Mouse (Mus musculus) left cerebral cortex, adult 2 months (tissue): ENCODE data around the gene Btnl9. TPM values are rescaled to one million over a fixed set of nuclear protein-coding genes. Genes with fewer than 3 reads are reported as not detected.

Experiments used
- DNase-seq, 2 experiments: peaks; one replicate each; pipeline ENCODE4 v3.0.0; 2021 to 2022; ENCODE audit warnings: low spot score in 2 of 2, mixed read lengths in 1 of 2; ENCODE audit errors: extremely low spot score in 1 of 2
- H3K27ac ChIP-seq: fragments of 200-600 bp; 2 replicates; pipeline ENCODE4 v1.8.1; 2022
- H3K4me3 ChIP-seq: fragments of 200-600 bp; 2 replicates; pipeline ENCODE4 v1.8.1; 2022
- CTCF ChIP-seq: fragments of 200-600 bp; IDR thresholded peaks from 2 replicates; pipeline ENCODE4 v1.8.1; 2022; ENCODE audit warnings: antibody characterized with exemption, mild to moderate bottlenecking, moderate library complexity
- intact Hi-C: fragments of 180-260 bp; cut with DNase I; formaldehyde crosslinking; loops from one replicate; pipeline ENCODE4 v1.15.1; 2025
- total RNA-seq, 2 experiments: library from RNA; stranded (reverse); gene quantifications; 2 replicates each; pipeline ENCODE4 v1.2.3; 2021

The Btnl9 gene
- total RNA-seq, 2 experiments from 2014 or later = not detected

DNA sequence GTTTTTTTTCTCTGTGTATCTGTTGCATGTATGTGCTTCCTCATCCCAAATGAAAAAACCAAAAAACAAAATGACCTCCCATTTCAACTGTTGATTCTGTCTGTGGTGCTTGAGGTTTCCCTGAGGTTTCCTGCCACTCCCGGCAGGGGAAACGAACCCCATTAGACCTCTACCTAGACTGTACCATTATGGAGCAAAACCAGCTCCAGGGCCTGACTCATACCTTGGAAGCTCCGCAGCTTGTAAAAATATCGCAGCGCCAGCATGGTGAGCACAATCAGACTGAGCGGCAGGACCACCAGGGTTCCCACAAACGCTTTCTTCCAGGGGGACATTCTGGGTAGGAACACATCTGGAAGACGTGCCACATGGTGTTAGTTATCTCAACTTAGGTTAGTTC is 11.6 kb downstream of the Btnl9 start:
- no peak for DNase-seq
- no peak overlapping the region for H3K27ac ChIP-seq
- H3K4me3 ChIP-seq = no peak overlapping the region
- intact Hi-C loops = no loop called here
- TF ChIP-seq CTCF = no peak

GRCm38 (mm10) chr11:49170576-49170975 is 16.4 kb downstream of the Btnl9 start:
- intact Hi-C loops = no loop called here
- DNase-seq = no peak

DNA sequence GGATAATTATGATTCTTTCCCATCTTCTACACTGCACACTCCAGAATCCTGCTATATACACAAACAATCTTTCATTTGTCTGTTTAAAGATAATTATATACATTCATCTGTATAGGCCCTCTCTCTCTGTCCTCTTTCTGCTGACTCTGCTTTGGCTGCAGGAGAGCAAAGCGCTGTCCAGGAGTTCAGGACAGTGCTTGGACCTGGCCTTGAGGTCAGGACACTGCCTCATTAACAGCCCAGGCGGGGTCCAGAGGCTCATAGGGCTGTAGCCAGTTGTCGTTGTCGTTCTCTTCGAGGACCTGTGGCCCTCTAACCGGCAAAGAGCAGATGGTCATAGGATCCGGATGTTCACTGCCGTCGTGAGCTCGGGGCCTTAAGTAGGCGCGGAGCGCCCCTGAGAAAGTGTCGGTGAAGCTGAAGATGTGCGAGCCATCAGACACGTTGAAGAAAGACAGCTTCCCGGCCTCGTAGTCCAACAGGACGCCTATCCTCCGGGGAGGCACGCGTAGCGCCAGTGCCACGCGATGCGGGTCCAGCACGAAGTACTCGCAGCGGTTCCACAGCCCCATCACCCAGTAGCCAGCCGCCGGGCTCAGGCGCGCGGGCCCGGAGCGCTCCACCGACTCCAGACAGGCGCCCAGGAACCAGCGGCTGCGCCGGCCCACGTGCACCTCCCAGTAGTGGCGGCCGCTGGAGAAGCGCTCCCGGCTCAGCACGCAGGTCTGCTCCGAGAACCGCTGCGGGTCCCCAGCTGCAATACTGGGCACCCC is 17.9 kb downstream of the Btnl9 start:
- no peak for TF ChIP-seq CTCF
- Histone ChIP-seq H3K27ac (no peak overlapping the region), H3K4me3 (peak overlapping the region; percentile 34)
- intact Hi-C loops = no loop called here
- DNase-seq = peak; percentile 18 to 27

More at GRCm38 (mm10) chr11:49170576-49170975, 16.4 kb downstream of the Btnl9 start:
- H3K27ac ChIP-seq = no peak overlapping the region
- no peak for TF ChIP-seq CTCF
- no peak overlapping the region for H3K4me3 ChIP-seq

DNA sequence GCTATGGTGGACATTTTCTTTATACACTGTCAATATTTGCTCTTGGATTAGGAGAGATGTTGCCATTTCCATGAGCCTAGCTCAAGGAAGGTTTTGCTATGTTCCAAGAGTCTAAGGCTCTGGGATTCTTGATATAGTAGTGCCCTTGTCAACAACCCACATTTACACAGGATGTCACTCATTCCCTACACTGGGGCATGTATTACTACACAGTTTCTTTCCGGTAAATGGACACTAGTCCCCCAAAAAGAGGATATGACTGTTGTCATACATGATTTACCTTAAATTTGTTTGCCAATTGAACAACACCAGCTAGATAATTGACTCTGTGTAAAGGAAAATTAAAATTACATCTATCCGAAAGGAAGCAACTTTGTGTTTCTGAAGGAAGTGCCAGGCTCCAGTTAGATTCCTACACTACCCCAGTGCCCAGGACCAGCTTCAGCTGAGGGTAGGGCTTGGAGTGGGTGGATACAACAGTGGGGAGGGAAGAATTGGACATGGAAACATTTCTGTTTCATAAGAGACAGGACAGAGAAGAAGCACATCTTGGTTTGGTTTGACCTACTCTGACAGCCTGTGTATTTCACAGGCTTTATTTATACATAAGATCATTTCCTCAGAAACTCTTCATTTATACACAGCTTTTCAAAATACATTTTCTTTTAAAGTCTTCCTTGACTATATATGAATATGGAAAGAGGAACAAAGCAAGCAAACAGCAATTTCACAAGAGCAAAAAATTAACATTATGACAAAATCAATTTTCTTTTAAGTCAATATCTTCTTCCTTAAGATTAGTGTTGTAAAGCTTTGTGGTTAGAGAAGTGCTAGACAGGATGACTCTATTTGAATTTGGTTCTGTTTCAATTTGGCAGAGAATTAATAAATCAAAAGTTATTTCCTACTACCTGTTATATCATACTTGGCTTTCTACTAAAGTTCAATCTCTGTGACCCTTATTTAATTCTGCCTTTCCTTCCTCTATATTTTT is 29.8 kb downstream of the Btnl9 start:
- TF ChIP-seq CTCF = no peak

DNA sequence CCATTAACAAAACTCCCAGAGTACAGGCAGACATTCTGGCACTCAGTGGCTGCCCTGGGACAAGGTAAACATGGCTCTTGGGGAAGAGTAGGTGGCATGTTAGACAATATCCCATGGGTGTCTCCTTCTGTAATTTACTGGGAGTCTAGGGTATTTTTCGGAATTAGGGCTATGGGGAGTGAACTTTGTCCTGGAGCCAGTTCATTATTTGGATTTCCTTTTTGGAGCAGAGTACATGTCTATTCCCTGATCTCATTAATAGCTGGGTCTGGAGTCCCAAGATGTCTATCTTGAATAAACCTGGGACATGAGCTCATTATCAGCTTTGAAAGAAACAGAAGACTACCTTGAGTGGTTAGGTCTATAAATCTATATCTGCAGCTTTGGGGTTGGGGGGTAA is 32.9 kb downstream of the Btnl9 start, which contains the start of gene Olfr1394:
Gene Olfr1394, plus strand, starts transcription at position 301 of the 400 bp plus-strand sequence.
- no peak for DNase-seq
- Histone ChIP-seq H3K4me3 (no peak within 1 kb of the TSS), H3K27ac (no peak within 1 kb of the TSS)
- intact Hi-C loops = no loop called here
- no peak for TF ChIP-seq CTCF

More for the DNA sequence above, 29.8 kb downstream of the Btnl9 start:
- H3K4me3 ChIP-seq = no peak overlapping the region
- intact Hi-C loops = no loop called here
- H3K27ac ChIP-seq = no peak overlapping the region
- DNase-seq = no peak

DNA sequence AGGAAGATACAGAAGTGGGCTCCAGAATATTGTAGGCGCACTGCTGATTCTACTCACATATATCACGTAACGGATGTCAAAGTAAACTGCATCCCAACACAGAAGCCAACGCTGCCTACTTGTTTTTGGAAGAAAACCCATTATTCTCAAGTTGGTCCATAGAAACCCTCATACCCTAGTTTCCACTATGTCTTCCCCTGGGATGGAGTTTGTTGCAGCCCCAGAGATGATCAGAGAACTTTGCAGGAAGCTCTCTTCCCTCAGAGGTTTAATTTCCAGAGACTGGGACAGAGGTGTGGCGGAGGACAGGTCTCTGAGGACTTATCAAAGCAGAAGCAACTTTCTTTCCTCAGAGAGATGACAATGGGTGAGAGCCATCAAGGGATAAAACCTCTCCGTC is 45.0 kb downstream of the Btnl9 start, which contains the start of gene Olfr1395:
Gene Olfr1395, plus strand, starts transcription at position 301 of the 400 bp plus-strand sequence.
- no peak within 1 kb of the TSS for H3K27ac ChIP-seq
- no peak for TF ChIP-seq CTCF
- H3K4me3 ChIP-seq = no peak within 1 kb of the TSS
- DNase-seq = no peak
- intact Hi-C loops = no loop called here

DNA sequence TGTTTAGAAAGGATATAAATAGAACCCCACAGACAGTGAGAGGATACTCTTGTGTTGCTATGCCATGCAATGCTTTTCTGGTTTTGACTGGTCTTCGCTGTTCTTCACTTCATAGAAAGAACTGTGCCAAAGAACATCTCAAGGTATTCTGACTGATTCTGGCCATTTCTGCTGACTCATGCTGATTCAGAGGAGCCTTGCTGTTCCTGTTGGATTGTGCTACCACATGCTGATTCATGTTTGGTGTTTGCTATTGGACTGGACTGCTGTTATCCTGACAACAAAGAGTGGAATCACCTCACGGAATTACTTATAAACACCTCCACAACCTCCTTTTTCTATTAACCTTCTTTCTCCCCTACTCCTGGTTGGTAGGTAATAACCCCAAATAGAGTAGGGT is 62.8 kb downstream of the Btnl9 start:
- TF ChIP-seq CTCF = no peak
- Histone ChIP-seq H3K27ac (no peak overlapping the region), H3K4me3 (no peak overlapping the region)
- no peak for DNase-seq
- intact Hi-C loops = no loop called here

DNA sequence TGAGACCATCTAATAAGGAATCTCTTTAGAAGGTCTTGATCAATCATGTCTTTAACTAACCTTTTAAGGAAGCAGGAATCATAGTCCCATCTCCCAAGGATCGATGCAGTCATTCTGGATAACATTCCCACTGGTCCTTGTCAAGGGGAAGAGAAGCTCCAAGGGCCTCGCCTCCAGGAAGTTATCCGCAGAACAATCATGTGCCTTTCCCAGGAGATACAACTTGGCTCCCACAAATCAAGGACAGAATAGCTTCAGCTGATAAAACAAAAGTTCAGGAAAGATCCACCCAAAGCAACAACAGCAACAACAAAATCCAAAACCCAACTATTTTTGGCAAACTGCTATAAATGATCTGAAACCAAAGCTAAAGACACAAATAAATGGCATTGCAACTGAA is 67.3 kb downstream of the Btnl9 start:
- no peak for DNase-seq
- H3K4me3 ChIP-seq = no peak overlapping the region
- no peak for TF ChIP-seq CTCF
- intact Hi-C loops = no loop called here
- H3K27ac ChIP-seq = no peak overlapping the region

Other genes with a start within 250 kb of the Btnl9 start
- gene Psme2b, start 241.0 kb downstream of the Btnl9 start, total RNA-seq = 1 to 10 TPM in 1 of 2 experiments, not detected in 1; 1.5 TPM
- not detected for gene Olfr56, start 208.3 kb downstream of the Btnl9 start, total RNA-seq
- 1 to 10 TPM in 1 of 2 experiments, under 1 TPM in 1; 0.87 to 1.1 TPM for gene 9930111J21Rik1, start 207.8 kb downstream of the Btnl9 start, total RNA-seq
- gene Gm12185, start 194.9 kb downstream of the Btnl9 start, total RNA-seq = under 1 TPM; 0.21 to 0.27 TPM
- under 1 TPM in 1 of 2 experiments, not detected in 1; 0.84 TPM for gene Tgtp1, start 193.0 kb downstream of the Btnl9 start, total RNA-seq
- 1 to 10 TPM; 1.6 to 1.8 TPM for gene 9930111J21Rik2, start 135.9 kb downstream of the Btnl9 start, total RNA-seq
- under 1 TPM in 1 of 2 experiments, not detected in 1; 0.50 TPM for gene Tgtp2, start 123.0 kb downstream of the Btnl9 start, total RNA-seq
- gene Ifi47, start 110.6 kb downstream of the Btnl9 start, total RNA-seq = under 1 TPM; 0.45 to 0.68 TPM
- gene Olfr1396, start 72.3 kb downstream of the Btnl9 start, total RNA-seq = not detected
- gene Olfr1395, start 44.9 kb downstream of the Btnl9 start, total RNA-seq = not detected
- not detected for gene Olfr1394, start 32.8 kb downstream of the Btnl9 start, total RNA-seq
- 10 to 100 TPM; 53.1 to 58.1 TPM for gene Zfp62, start 16.1 kb upstream of the Btnl9 start, total RNA-seq
- 10 to 100 TPM; 64.4 to 77.0 TPM for gene Mgat1, start 57.0 kb upstream of the Btnl9 start, total RNA-seq
- under 1 TPM; 0.11 to 0.33 TPM for gene Olfr1393, start 91.1 kb upstream of the Btnl9 start, total RNA-seq
- not detected for gene Olfr1392, start 98.1 kb upstream of the Btnl9 start, total RNA-seq
- gene Olfr10, start 117.6 kb upstream of the Btnl9 start, total RNA-seq = not detected
- not detected for gene Olfr1391, start 135.6 kb upstream of the Btnl9 start, total RNA-seq
- not detected for gene Olfr1390, start 148.0 kb upstream of the Btnl9 start, total RNA-seq
- gene Olfr1389, start 235.9 kb upstream of the Btnl9 start, total RNA-seq = not detected
- gene Olfr1388, start 249.5 kb upstream of the Btnl9 start, total RNA-seq = under 1 TPM; 0.34 to 0.63 TPM